Mouse (Mus musculus) heart, embryonic 15.5 days (tissue): ENCODE results near the gene Trim68. TPM values are rescaled to one million over a fixed set of nuclear protein-coding genes. Genes with fewer than 3 reads are reported as not detected.
"Not testable (repeated sequence)": the region's sequence is repeated elsewhere in the genome, so short reads cannot be mapped to it uniquely, and the experiment has no call there.

ENCODE experiments used
- ATAC-seq: fragments of 200-750 bp; cut with Nextera tagmentation; replicated peaks from 2 replicates; pipeline ENCODE4 v1.8.0; 2017; ENCODE audit warnings: low read depth, moderate TSS enrichment; ENCODE audit not compliant: insufficient number of reproducible peaks, insufficient read depth, low FRiP score
- H3K27ac ChIP-seq: fragments of 300-500 bp; sonication (generic); 2 replicates; pipeline ENCODE4 v1.5.1; 2015; ENCODE audit warnings: mild to moderate bottlenecking, inconsistent platforms
- H3K27me3 ChIP-seq: fragments of 300-500 bp; sonication (generic); 2 replicates; pipeline ENCODE4 v1.6.1; 2015; ENCODE audit warnings: inconsistent platforms
- H3K36me3 ChIP-seq: fragments of 300-500 bp; sonication (generic); 2 replicates; pipeline ENCODE4 v1.6.1; 2015; ENCODE audit warnings: mild to moderate bottlenecking, inconsistent platforms
- H3K4me1 ChIP-seq: fragments of 300-500 bp; sonication (generic); replicated peaks from 2 replicates; pipeline ENCODE4 v1.6.1; 2015; ENCODE audit warnings: inconsistent platforms
- H3K4me2 ChIP-seq: fragments of 300-500 bp; sonication (generic); 2 replicates; pipeline ENCODE4 v1.6.1; 2015; ENCODE audit warnings: inconsistent platforms, mild to moderate bottlenecking, moderate library complexity
- H3K4me3 ChIP-seq: fragments of 300-500 bp; sonication (generic); 2 replicates; pipeline ENCODE4 v1.5.1; 2015; ENCODE audit warnings: mild to moderate bottlenecking, inconsistent platforms
- H3K9ac ChIP-seq: fragments of 300-500 bp; sonication (generic); 2 replicates; pipeline ENCODE4 v1.6.1; 2015; ENCODE audit warnings: mild to moderate bottlenecking, inconsistent platforms
- H3K9me3 ChIP-seq: fragments of 300-500 bp; sonication (generic); replicated peaks from 2 replicates; pipeline ENCODE4 v1.6.1; 2016; ENCODE audit warnings: inconsistent platforms
- WGBS: fragments of 180-500 bp; shearing (Covaris S2); methylation state at CpG from one replicate; pipeline ENCODE4 v1.1.7; 2015; ENCODE audit warnings: mixed read lengths; 5-methylcytosine and 5-hydroxymethylcytosine counted together
- polyA plus RNA-seq: library from polyadenylated mRNA; unstranded; fragments of >200 nt; fragmentation: Nextera tagmentation; extraction: Ambion mirVana; gene quantifications from 2 replicates; pipeline ENCODE4 v1.2.1, GENCODE M21; 2015

The Trim68 gene
- polyA plus RNA-seq, 1 experiment from 2014 or later: 11.3 TPM

DNA sequence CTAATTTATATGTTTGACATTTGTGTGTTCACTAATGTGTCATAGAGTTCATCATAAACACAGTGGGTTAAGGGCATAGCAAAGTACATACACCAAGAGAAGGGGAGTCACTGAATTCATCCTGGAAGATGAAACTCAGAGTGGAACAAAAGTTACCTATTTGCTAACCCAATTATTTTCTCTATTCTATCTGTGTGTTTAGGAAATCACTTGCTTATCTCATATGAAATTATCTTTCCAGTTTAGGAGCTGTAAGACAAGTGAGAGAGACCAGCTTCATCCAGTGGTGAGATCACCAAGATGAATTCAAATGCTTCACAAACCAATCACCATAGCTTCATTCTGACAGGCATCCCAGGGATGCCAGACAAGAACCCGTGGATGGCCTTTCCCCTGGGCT, 28.6 kb downstream of the Trim68 start, which contains the start of gene Olfr555:
TSS of gene Olfr555 (plus strand) at position 301 of the 400 bp plus-strand sequence.
- Histone ChIP-seq H3K27ac (no peak within 1 kb of the TSS), H3K9ac (no peak within 1 kb of the TSS), H3K36me3 (no peaks in the 10 kb centered on the region), H3K27me3 (no peaks in the 10 kb centered on the region), H3K4me1 (no peaks in the 10 kb centered on the region), H3K4me2 (no peak within 1 kb of the TSS), H3K4me3 (no peak within 1 kb of the TSS), H3K9me3 (no peaks in the 10 kb centered on the region)
- WGBS: 58% methylated on average over 1 of the region's 1 CpGs
- ATAC-seq: no peak

DNA sequence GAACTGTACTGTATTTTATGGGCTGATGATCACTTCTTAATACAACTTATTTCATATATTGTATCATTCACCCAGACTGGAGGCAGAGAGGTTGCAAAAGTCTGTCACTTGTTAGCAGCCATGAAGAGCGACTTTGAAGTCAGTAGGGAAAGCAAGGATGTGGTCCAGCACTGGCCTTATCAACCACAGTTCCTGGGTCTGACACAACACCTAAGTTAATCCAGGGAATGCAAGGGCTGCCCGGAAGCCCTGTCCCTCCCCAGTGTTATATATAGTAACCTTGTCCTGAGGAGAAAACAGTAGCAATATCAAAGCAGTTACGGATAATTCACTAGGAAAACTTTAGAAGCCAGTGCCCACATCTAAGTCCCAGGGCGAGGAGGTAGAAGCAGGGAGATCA, 42.2 kb downstream of the Trim68 start:
- H3K27ac ChIP-seq, H3K36me3 ChIP-seq, H3K27me3 ChIP-seq, ATAC-seq, H3K4me3 ChIP-seq, H3K9ac ChIP-seq, H3K4me1 ChIP-seq, H3K9me3 ChIP-seq, H3K4me2 ChIP-seq: not testable (repeated sequence)
- WGBS: 30% methylated on average over 4 of the region's 4 CpGs

DNA sequence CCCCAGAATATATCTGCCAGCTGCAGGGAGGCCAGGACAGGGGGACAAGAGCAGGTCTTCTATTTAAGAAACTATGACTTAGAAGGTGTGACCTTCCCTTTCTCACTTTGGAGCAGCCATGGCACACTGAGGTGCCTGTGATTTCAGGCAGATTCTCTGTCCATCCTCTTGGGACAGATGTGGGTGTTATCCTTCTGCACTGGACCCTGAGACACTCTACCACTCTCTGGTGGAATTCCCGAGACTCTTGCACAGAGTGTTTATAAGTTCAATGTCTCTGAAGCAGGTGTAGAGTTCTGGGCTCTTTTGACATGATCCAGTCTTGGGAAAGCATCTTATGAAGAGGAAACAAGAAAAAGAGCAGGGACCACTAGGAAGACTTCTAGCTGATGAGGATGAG, 49.0 kb downstream of the Trim68 start, which contains the start of gene Olfr554:
TSS of gene Olfr554 (plus strand) at position 301 of the 400 bp plus-strand sequence.
- no peak within 1 kb of the TSS for H3K27ac ChIP-seq
- no peaks in the 10 kb centered on the region for H3K36me3 ChIP-seq
- H3K27me3 ChIP-seq: no peaks in the 10 kb centered on the region
- H3K9me3 ChIP-seq: no peaks in the 10 kb centered on the region
- no peak within 1 kb of the TSS for H3K9ac ChIP-seq
- 45% methylated on average over 1 of the region's 1 CpGs for WGBS
- no peaks in the 10 kb centered on the region for H3K4me1 ChIP-seq
- no peak within 1 kb of the TSS for H3K4me3 ChIP-seq
- ATAC-seq: no peak
- H3K4me2 ChIP-seq: no peak within 1 kb of the TSS

DNA sequence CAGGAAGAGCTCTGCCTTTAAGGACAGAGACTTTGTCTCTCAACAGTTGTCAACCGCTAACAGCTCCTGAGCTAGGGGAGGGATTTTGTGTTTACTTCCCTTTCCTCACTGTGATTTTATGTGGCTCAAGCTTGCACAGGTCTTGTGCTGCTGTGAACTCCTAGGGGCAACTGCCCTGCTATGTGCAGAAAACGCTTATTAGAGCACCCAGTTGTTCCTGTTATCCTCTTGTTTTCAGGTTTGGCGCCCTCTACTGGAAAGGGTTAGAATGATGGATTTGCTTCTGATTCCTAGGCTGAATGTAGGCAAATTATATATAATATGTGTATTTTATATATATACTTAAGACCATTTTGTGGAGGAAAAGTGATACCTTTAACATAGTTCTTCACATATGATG, 50.5 kb downstream of the Trim68 start:
- Histone ChIP-seq H3K4me3 (no peak overlapping the region), H3K27me3 (no peaks in the 10 kb centered on the region), H3K9me3 (no peaks in the 10 kb centered on the region), H3K4me1 (no peaks in the 10 kb centered on the region), H3K4me2 (no peak overlapping the region), H3K27ac (no peak overlapping the region), H3K36me3 (no peaks in the 10 kb centered on the region), H3K9ac (no peak overlapping the region)
- WGBS: 33% methylated on average over 3 of the region's 3 CpGs
- no peak for ATAC-seq

Other genes starting within 250 kb of the Trim68 start
- gene Rrm1, start 245.6 kb downstream of the Trim68 start, polyA plus RNA-seq: 99.0 and 126 TPM in 2 replicates
- gene Olfr543, start 205.6 kb downstream of the Trim68 start, polyA plus RNA-seq: 0.29 and 0.30 TPM in 2 replicates
- gene Olfr544, start 199.0 kb downstream of the Trim68 start, polyA plus RNA-seq: 0.05 TPM in 2 replicates
- gene Olfr545, start 187.8 kb downstream of the Trim68 start, polyA plus RNA-seq: 0.04 TPM in 1 of 2 replicates, not detected in the other
- not detected in 2 replicates for gene Olfr547, start 152.6 kb downstream of the Trim68 start, polyA plus RNA-seq
- not detected in 2 replicates for gene Olfr548-ps1, start 146.4 kb downstream of the Trim68 start, polyA plus RNA-seq
- not detected in 2 replicates for gene Olfr549, start 137.5 kb downstream of the Trim68 start, polyA plus RNA-seq
- 0.68 and 0.84 TPM in 2 replicates for gene Trim21, start 121.8 kb downstream of the Trim68 start, polyA plus RNA-seq
- not detected in 2 replicates for gene Olfr550, start 115.9 kb downstream of the Trim68 start, polyA plus RNA-seq
- not detected in 2 replicates for gene Olfr551, start 95.4 kb downstream of the Trim68 start, polyA plus RNA-seq
- not detected in 2 replicates for gene Olfr552, start 89.6 kb downstream of the Trim68 start, polyA plus RNA-seq
- gene Olfr553, start 69.1 kb downstream of the Trim68 start, polyA plus RNA-seq: not detected in 2 replicates
- gene Olfr554, start 48.9 kb downstream of the Trim68 start, polyA plus RNA-seq: not detected in 2 replicates
- gene Olfr555, start 28.5 kb downstream of the Trim68 start, polyA plus RNA-seq: not detected in 2 replicates
- not detected in 2 replicates for gene Olfr556, start 22.4 kb downstream of the Trim68 start, polyA plus RNA-seq
- not detected in 2 replicates for gene Olfr557, start 8.6 kb upstream of the Trim68 start, polyA plus RNA-seq
- 0.51 and 0.74 TPM in 2 replicates for gene Olfr558, start 14.9 kb upstream of the Trim68 start, polyA plus RNA-seq
- not detected in 2 replicates for gene Olfr33, start 31.7 kb upstream of the Trim68 start, polyA plus RNA-seq
- gene Olfr559, start 40.2 kb upstream of the Trim68 start, polyA plus RNA-seq: not detected in 2 replicates
- not detected in 2 replicates for gene Olfr560, start 72.0 kb upstream of the Trim68 start, polyA plus RNA-seq
- gene Olfr78, start 72.1 kb upstream of the Trim68 start, polyA plus RNA-seq: 0.15 and 0.33 TPM in 2 replicates
- gene Olfr561, start 83.9 kb upstream of the Trim68 start, polyA plus RNA-seq: not detected in 2 replicates
- not detected in 2 replicates for gene Olfr564, start 116.2 kb upstream of the Trim68 start, polyA plus RNA-seq
- not detected in 2 replicates for gene Olfr566, start 171.4 kb upstream of the Trim68 start, polyA plus RNA-seq
- not detected in 2 replicates for gene Olfr568, start 189.8 kb upstream of the Trim68 start, polyA plus RNA-seq
- not detected in 2 replicates for gene Olfr569, start 203.6 kb upstream of the Trim68 start, polyA plus RNA-seq
- not detected in 2 replicates for gene Olfr570, start 207.2 kb upstream of the Trim68 start, polyA plus RNA-seq
- gene Olfr571, start 230.2 kb upstream of the Trim68 start, polyA plus RNA-seq: not detected in 2 replicates
- not detected in 2 replicates for gene Olfr572, start 237.1 kb upstream of the Trim68 start, polyA plus RNA-seq